Mouse (Mus musculus): ENCODE data around the gene Vmn1r46. TPM values are rescaled to one million over a fixed set of nuclear protein-coding genes. Genes with fewer than 3 reads are reported as not detected.
"Not testable (repeated sequence)": the region's sequence is repeated elsewhere in the genome, so short reads cannot be mapped to it uniquely, and the experiment has no call there.

Gene Vmn1r46
- polyA plus RNA-seq (2015; fragmentation: Nextera tagmentation; extraction: Ambion mirVana): not detected in 2 replicates

DNA sequence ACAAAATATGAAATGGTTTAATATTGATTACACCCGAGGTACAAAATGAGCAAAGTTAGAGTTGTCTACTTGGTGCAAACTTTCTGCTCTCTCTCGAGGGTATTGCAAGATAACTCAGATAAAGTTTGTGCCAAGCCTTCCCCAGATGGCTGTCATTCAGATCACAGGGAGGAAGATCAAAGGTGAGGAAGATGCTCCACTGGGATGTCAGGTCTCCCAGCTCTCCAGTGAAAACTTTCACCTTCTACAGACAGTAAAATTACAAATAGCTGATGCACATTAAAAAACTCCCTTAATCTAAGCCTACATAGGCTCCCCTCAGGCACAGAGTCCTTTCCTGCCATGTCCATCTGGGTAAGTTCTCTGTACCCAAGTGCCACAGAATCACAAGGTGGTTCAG is at the start of gene Vmn1r46:
TSS of gene Vmn1r46 (plus strand) at position 301 of the 400 bp plus-strand sequence.
- Histone ChIP-seq H3K9me3 (replicated peaks; ENCODE audit: control insufficient read depth, low read length) (no peaks in the 10 kb centered on the region), H3K9ac (ENCODE audit: low read length) (no peak within 1 kb of the TSS), H3K4me1 (ENCODE audit: control insufficient read depth, insufficient read depth, low read length) (no peaks in the 10 kb centered on the region), H3K27ac (ENCODE audit: low read length) (no peak within 1 kb of the TSS), H3K4me2 (ENCODE audit: low read depth, low read length) (no peak within 1 kb of the TSS), H3K36me3 (ENCODE audit: control insufficient read depth, insufficient read depth, low read length) (no peaks in the 10 kb centered on the region), H3K4me3 (replicated peaks; ENCODE audit: low read length) (no peak within 1 kb of the TSS), H3K27me3 (ENCODE audit: control insufficient read depth, insufficient read depth, low read length) (no peaks in the 10 kb centered on the region)
- ATAC-seq (ENCODE audit: insufficient read depth, low FRiP score): no peak
- 64% methylated on average over 2 of the region's 2 CpGs for WGBS

GRCm38 (mm10) chr6:89940498-89940897 is 28.6 kb upstream of the Vmn1r46 start, which contains the start of gene Vmn1r45:
Vmn1r45 (minus strand) TSS chr6:89940598.
- not testable (repeated sequence) for H3K4me1 ChIP-seq (ENCODE audit: control insufficient read depth, insufficient read depth, low read length); H3K4me3 ChIP-seq (replicated peaks; ENCODE audit: low read length); H3K36me3 ChIP-seq (ENCODE audit: control insufficient read depth, insufficient read depth, low read length); H3K27me3 ChIP-seq (ENCODE audit: control insufficient read depth, insufficient read depth, low read length); H3K27ac ChIP-seq (ENCODE audit: low read length); ATAC-seq (ENCODE audit: insufficient read depth, low FRiP score); H3K9me3 ChIP-seq (replicated peaks; ENCODE audit: control insufficient read depth, low read length); H3K9ac ChIP-seq (ENCODE audit: low read length); H3K4me2 ChIP-seq (ENCODE audit: low read depth, low read length)
- 90% methylated on average over 2 of the region's 2 CpGs for WGBS

DNA sequence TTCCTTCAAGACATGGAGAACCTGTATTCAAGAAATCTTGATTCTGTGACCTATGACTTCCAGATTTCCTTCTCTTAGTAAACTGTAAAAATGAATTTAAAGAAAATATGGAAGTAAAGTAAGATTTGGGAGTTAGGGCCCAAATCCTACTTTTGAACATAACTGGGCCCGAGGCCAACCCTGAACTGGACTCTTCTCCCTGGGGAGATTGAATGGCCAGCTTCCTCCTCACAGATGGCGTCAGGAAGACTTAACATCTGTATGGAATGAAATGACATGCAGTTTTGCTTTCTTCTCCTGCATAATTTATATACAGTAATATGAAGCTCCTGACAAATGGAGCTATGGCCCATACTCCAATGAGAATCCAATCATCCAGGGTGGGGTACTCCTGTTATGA is 28.2 kb upstream of the Vmn1r46 start:
- WGBS: 87% methylated on average over 2 of the region's 2 CpGs
- H3K27me3 ChIP-seq (ENCODE audit: control insufficient read depth, insufficient read depth, low read length): no peaks in the 10 kb centered on the region
- H3K9ac ChIP-seq (ENCODE audit: low read length): no peak overlapping the region
- H3K4me2 ChIP-seq (ENCODE audit: low read depth, low read length): no peak overlapping the region
- no peak overlapping the region for H3K4me3 ChIP-seq (replicated peaks; ENCODE audit: low read length)
- H3K36me3 ChIP-seq (ENCODE audit: control insufficient read depth, insufficient read depth, low read length): no peaks in the 10 kb centered on the region
- H3K4me1 ChIP-seq (ENCODE audit: control insufficient read depth, insufficient read depth, low read length): no peaks in the 10 kb centered on the region
- no peaks in the 10 kb centered on the region for H3K9me3 ChIP-seq (replicated peaks; ENCODE audit: control insufficient read depth, low read length)
- no peak overlapping the region for H3K27ac ChIP-seq (ENCODE audit: low read length)
- ATAC-seq (ENCODE audit: insufficient read depth, low FRiP score): no peak

- Histone ChIP-seq H3K36me3 (ENCODE audit: control insufficient read depth, insufficient read depth, low read length) (no peaks in the 10 kb centered on the region), H3K9me3 (replicated peaks; ENCODE audit: control insufficient read depth, low read length) (no peaks in the 10 kb centered on the region; the same call in 1 of the 2 replicates), H3K4me3 (replicated peaks; ENCODE audit: low read length) (no peak overlapping the region), H3K27me3 (ENCODE audit: control insufficient read depth, insufficient read depth, low read length) (no peaks in the 10 kb centered on the region), H3K4me1 (ENCODE audit: control insufficient read depth, insufficient read depth, low read length) (no peaks in the 10 kb centered on the region), H3K9ac (ENCODE audit: low read length) (no peak overlapping the region), H3K27ac (ENCODE audit: low read length) (no peak overlapping the region), H3K4me2 (ENCODE audit: low read depth, low read length) (no peak overlapping the region)
- 63% methylated on average over 2 of the region's 2 CpGs for WGBS
- ATAC-seq (ENCODE audit: insufficient read depth, low FRiP score): no peak
Observed at GRCm38 (mm10) chr6:89953556-89953955, 15.6 kb upstream of the Vmn1r46 start.

- ATAC-seq (ENCODE audit: insufficient read depth, low FRiP score): no peak
- no peaks in the 10 kb centered on the region for H3K9me3 ChIP-seq (replicated peaks; ENCODE audit: control insufficient read depth, low read length)
- no peak overlapping the region for H3K9ac ChIP-seq (ENCODE audit: low read length)
- no peaks in the 10 kb centered on the region for H3K4me1 ChIP-seq (ENCODE audit: control insufficient read depth, insufficient read depth, low read length)
- H3K27ac ChIP-seq (ENCODE audit: low read length): no peak overlapping the region
- H3K27me3 ChIP-seq (ENCODE audit: control insufficient read depth, insufficient read depth, low read length): no peaks in the 10 kb centered on the region
- no peaks in the 10 kb centered on the region for H3K36me3 ChIP-seq (ENCODE audit: control insufficient read depth, insufficient read depth, low read length)
- H3K4me2 ChIP-seq (ENCODE audit: low read depth, low read length): no peak overlapping the region
- no peak overlapping the region for H3K4me3 ChIP-seq (replicated peaks; ENCODE audit: low read length)
Observed at GRCm38 (mm10) chr6:89966341-89966740, 2.8 kb upstream of the Vmn1r46 start.

GRCm38 (mm10) chr6:89985989-89986388 is 16.9 kb downstream of the Vmn1r46 start:
- Histone ChIP-seq H3K4me3 (replicated peaks; ENCODE audit: low read length) (no peak overlapping the region), H3K27ac (ENCODE audit: low read length) (no peak overlapping the region), H3K36me3 (ENCODE audit: control insufficient read depth, insufficient read depth, low read length) (no peaks in the 10 kb centered on the region), H3K9me3 (replicated peaks; ENCODE audit: control insufficient read depth, low read length) (no peaks in the 10 kb centered on the region), H3K9ac (ENCODE audit: low read length) (no peak overlapping the region), H3K4me2 (ENCODE audit: low read depth, low read length) (no peak overlapping the region), H3K4me1 (ENCODE audit: control insufficient read depth, insufficient read depth, low read length) (no peaks in the 10 kb centered on the region), H3K27me3 (ENCODE audit: control insufficient read depth, insufficient read depth, low read length) (no peaks in the 10 kb centered on the region)
- ATAC-seq (ENCODE audit: insufficient read depth, low FRiP score): no peak
- 8% methylated on average over 1 of the region's 1 CpGs for WGBS

DNA sequence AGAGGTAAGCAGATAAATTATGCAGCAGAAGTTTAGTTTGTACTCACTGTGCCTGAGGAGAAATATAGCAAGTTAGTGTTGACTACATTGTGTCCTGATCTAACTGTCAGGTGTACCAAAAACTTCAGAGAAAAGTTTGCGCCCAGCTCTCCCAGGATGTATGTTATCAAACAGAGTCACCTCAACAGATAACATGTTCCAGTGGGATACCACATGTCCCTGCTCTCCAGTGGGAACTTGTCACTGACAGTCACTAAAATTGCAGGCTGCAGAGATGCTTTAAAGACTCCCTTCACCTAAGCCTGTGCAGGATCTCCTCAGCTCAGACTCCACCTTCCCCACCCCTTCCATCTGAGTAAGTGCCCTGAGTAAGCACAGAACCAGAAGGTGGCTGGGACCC is 46.7 kb downstream of the Vmn1r46 start, which contains the start of gene Vmn1r47:
TSS of gene Vmn1r47 (plus strand) at position 301 of the 400 bp plus-strand sequence.
- not testable (repeated sequence) for H3K9me3 ChIP-seq (replicated peaks; ENCODE audit: control insufficient read depth, low read length); H3K4me1 ChIP-seq (ENCODE audit: control insufficient read depth, insufficient read depth, low read length); H3K4me3 ChIP-seq (replicated peaks; ENCODE audit: low read length); H3K27me3 ChIP-seq (ENCODE audit: control insufficient read depth, insufficient read depth, low read length); H3K36me3 ChIP-seq (ENCODE audit: control insufficient read depth, insufficient read depth, low read length); H3K27ac ChIP-seq (ENCODE audit: low read length); ATAC-seq (ENCODE audit: insufficient read depth, low FRiP score); H3K4me2 ChIP-seq (ENCODE audit: low read depth, low read length); H3K9ac ChIP-seq (ENCODE audit: low read length)
- 97% methylated on average over 1 of the region's 1 CpGs for WGBS

Other genes starting within 250 kb of the Vmn1r46 start
- not detected in 2 replicates for gene Vmn1r41, start 228.5 kb upstream of the Vmn1r46 start, polyA plus RNA-seq (2015; fragmentation: Nextera tagmentation; extraction: Ambion mirVana)
- not detected in 2 replicates for gene Vmn1r42, start 92.9 kb upstream of the Vmn1r46 start, polyA plus RNA-seq (2015; fragmentation: Nextera tagmentation; extraction: Ambion mirVana)
- 0.01 and 0.05 TPM in 2 replicates for gene Vmn1r43, start 92.9 kb upstream of the Vmn1r46 start, polyA plus RNA-seq (2015; fragmentation: Nextera tagmentation; extraction: Ambion mirVana)
- gene Vmn1r44, start 85.7 kb upstream of the Vmn1r46 start, polyA plus RNA-seq (2015; fragmentation: Nextera tagmentation; extraction: Ambion mirVana): not detected in 2 replicates
- gene Vmn1r45, start 28.7 kb upstream of the Vmn1r46 start, polyA plus RNA-seq (2015; fragmentation: Nextera tagmentation; extraction: Ambion mirVana): not detected in 2 replicates
- gene Vmn1r47, start 46.8 kb downstream of the Vmn1r46 start, polyA plus RNA-seq (2015; fragmentation: Nextera tagmentation; extraction: Ambion mirVana): not detected in 2 replicates
- gene Vmn1r48, start 67.5 kb downstream of the Vmn1r46 start, polyA plus RNA-seq (2015; fragmentation: Nextera tagmentation; extraction: Ambion mirVana): not detected in 2 replicates
- not detected in 2 replicates for gene Vmn1r49, start 109.2 kb downstream of the Vmn1r46 start, polyA plus RNA-seq (2015; fragmentation: Nextera tagmentation; extraction: Ambion mirVana)
- gene Vmn1r50, start 132.1 kb downstream of the Vmn1r46 start, polyA plus RNA-seq (2015; fragmentation: Nextera tagmentation; extraction: Ambion mirVana): not detected in 2 replicates
- not detected in 2 replicates for gene Vmn1r51, start 153.3 kb downstream of the Vmn1r46 start, polyA plus RNA-seq (2015; fragmentation: Nextera tagmentation; extraction: Ambion mirVana)
- gene Vmn1r52, start 205.5 kb downstream of the Vmn1r46 start, polyA plus RNA-seq (2015; fragmentation: Nextera tagmentation; extraction: Ambion mirVana): not detected in 2 replicates
- not detected in 2 replicates for gene V1ra8, start 233.5 kb downstream of the Vmn1r46 start, polyA plus RNA-seq (2015; fragmentation: Nextera tagmentation; extraction: Ambion mirVana)

Data from stomach, embryonic 16.5 days (tissue).